Mouse (Mus musculus): ENCODE results near the gene Slco2a1. TPM values are rescaled to one million over a fixed set of nuclear protein-coding genes. Genes with fewer than 3 reads are reported as not detected.

Slco2a1 gene
- total and polyA plus RNA-seq, 2 experiments from 2014 or later: 4.2 to 6.6 TPM

DNA sequence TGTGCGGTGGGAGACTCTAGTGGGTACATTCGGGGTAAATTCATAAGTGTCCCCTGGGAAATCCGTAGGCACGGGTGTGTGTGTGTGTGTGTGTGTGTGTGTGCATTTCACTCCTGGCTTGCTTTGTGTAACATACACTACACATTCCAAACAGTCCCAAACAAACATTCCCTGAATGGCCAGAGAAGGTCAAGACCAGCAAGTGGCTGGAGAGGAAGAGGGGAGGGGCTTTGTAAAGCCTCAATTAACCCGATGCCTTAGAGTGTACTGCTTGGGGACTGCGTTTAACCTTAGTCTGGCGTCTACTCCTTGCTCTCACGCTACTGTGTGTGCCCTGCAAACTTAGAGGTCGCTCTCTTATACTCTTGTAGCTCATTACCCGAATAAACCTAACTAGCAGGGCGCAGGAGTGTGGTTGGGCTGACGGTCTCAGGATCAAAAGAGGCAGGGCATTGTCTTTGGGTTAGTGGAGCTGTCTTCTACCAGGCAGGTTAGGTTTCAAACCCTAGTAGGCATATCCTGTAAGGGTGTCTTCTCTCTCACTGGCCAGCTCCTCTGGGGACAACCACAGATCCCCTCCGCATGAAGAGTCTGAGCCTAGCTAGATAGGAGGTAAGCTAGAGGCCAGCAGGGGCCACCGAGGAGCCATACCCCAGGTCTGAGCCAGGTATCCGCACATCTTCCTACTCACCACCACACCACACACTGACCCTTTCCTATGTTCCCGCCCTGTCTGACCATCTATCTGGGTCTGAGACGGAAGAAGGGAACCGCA lies 122.4 kb downstream of the Slco2a1 start:
- Histone ChIP-seq H3K9ac (peak overlapping the region; percentile 76), H3K27ac (ENCODE audit: low read depth, low read length) (peak overlapping the region; percentile 88), H3K4me1 (ENCODE audit: insufficient read depth) (peaks cover 19% of the 10 kb centered on the region), H3K4me2 (ENCODE audit: low read depth) (peak overlapping the region; percentile 79), H3K4me3 (ENCODE audit: low read depth, low read length) (peak overlapping the region; percentile 86), H3K36me3 (ENCODE audit: insufficient read depth) (no peaks in the 10 kb centered on the region), H3K9me3 (ENCODE audit: low read length) (no peaks in the 10 kb centered on the region), H3K27me3 (ENCODE audit: insufficient read depth, low read length) (no peaks in the 10 kb centered on the region)
- DNase-seq (no peak), ATAC-seq (no peak)
- 19% methylated on average over 18 of the region's 18 CpGs for WGBS
- no peak for TF ChIP-seq CTCF (IDR thresholded peaks at IDR 0.05; ENCODE audit: low read depth)

DNA sequence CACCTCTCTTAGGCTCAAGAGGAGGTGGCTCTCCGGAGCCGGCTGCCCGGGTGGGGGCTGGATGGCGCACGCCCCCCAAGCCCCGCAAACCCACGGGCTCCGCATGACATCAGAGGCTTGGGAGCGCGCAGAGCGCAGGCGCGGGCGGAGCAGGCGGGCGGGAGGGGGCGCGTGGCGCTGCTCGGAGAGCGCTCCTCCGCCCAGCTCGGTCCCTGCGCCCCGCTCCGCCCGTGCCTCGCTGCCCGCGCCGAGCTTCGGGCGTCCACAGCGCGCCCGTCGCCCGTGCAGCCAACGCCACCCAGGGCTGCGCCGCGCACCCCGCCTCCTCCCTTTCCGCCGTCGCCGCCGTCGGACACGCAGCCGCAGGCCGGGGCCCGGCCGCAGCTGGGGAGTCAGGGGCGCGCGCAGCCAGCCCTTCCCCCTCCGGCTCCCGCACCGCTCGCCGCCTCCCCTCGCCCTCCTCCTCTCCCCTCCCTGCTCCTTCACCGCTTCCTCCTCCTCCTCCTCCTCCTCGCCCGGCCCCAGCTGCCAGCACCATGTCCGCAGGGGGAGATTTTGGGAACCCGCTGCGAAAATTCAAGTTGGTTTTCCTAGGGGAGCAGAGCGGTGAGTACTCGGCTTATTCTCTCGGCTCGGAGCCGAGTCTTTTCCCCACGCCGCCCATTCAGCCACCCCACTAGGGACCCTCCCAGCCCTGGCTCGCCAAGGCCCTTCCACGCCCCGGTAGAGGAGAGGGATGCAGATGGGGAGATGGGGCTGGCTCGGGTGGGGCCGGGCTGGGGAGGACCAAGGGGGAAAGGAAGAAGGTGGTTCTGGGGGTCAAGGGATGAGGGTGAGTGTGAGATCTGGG lies 123.3 kb downstream of the Slco2a1 start, which contains the start of gene Rab6b:
Gene Rab6b (plus strand): TSS at position 167 of the 850 bp plus-strand sequence.
- peak within 1 kb of the TSS; percentile 79 for H3K4me2 ChIP-seq (ENCODE audit: low read depth)
- peak; percentile 90 for ATAC-seq
- no peaks in the 10 kb centered on the region for H3K9me3 ChIP-seq (ENCODE audit: low read length)

DNA sequence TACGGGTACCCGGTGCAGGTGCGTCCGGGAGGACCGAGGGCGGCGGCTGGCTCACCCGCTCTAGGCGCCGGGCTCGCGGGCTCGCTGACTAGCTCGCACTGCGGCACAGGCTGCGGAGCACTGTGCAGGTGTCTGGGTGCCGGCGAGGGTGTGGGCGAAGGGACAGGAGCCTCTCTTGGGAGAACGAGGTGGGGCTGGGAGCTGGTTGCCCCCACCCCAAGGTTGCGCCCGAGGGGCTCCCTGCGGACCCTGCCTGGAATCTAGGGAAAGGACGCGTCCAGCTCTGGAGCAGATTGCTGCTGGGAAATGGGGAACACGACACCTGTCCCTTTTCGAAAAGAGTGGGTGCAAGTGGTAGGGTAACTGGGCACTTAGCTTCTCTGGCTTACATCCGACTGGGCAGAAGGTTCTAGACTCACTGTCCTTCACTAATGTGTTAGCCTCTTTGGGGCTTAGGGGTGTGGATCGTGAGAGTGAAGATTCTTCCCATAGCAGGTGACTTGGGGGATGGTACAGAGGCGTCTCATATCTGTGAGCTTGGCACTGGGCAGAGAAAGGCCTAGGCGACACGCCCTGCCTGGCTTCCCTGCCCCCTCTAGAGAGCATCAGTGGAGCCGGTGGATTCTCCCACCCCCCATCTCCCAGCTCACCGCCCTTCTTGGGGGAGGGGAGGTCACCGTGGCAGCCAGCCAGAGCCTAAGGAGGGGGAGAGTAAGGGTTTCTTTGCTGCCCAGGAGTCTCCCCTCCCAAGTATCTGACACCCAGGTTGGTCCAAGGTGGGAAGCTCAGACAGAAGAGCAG lies 124.2 kb downstream of the Slco2a1 start:
- DNase-seq (peak; percentile 50), ATAC-seq (peak; percentile 40)
- Histone ChIP-seq H3K9ac (peak overlapping the region; percentile 76), H3K4me1 (ENCODE audit: insufficient read depth) (peaks cover 19% of the 10 kb centered on the region), H3K4me3 (ENCODE audit: low read depth, low read length) (peak overlapping the region; percentile 86), H3K4me2 (ENCODE audit: low read depth) (peak overlapping the region; percentile 79), H3K27ac (ENCODE audit: low read depth, low read length) (peak overlapping the region; percentile 88), H3K27me3 (ENCODE audit: insufficient read depth, low read length) (no peaks in the 10 kb centered on the region), H3K9me3 (ENCODE audit: low read length) (no peaks in the 10 kb centered on the region), H3K36me3 (ENCODE audit: insufficient read depth) (no peaks in the 10 kb centered on the region)
- WGBS: 3% methylated on average over 35 of the region's 35 CpGs
- TF ChIP-seq CTCF (IDR thresholded peaks at IDR 0.05; ENCODE audit: low read depth): no peak

More for the DNA sequence above, 123.3 kb downstream of the Slco2a1 start, which contains the start of gene Rab6b:
- peak; percentile 90 for DNase-seq
- Histone ChIP-seq H3K9ac (peak within 1 kb of the TSS; percentile 76), H3K27ac (ENCODE audit: low read depth, low read length) (peak within 1 kb of the TSS; percentile 88), H3K36me3 (ENCODE audit: insufficient read depth) (no peaks in the 10 kb centered on the region), H3K4me3 (ENCODE audit: low read depth, low read length) (peak within 1 kb of the TSS; percentile 86), H3K4me1 (ENCODE audit: insufficient read depth) (peaks cover 19% of the 10 kb centered on the region), H3K27me3 (ENCODE audit: insufficient read depth, low read length) (no peaks in the 10 kb centered on the region)
- TF ChIP-seq CTCF (IDR thresholded peaks at IDR 0.05; ENCODE audit: low read depth): 0 out of 2 replicates have a peak, but pooled peaks have one; percentile 12
- WGBS: 4% methylated on average over 56 of the region's 81 CpGs

DNA sequence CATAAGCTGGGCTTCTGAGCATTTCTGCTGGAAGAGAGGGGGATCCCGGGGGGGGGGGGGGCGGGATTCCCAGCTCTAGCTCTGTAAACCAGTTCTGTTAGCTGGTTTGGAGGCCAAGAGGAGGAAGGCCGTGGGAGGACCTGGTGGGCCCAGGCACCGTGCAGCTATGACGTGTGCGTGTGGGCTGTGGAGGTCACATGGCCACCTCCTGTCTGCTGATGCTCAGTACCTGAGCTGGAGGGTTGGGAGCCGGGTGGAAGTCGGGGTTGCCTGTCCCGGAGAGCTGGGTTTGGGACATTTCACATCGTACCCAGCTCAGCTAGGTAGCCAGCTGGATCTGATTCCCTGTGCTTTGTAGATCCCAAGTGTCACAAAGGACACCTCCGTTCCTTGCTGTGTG lies 124.8 kb downstream of the Slco2a1 start:
- H3K9ac ChIP-seq: peak overlapping the region; percentile 76
- 32% methylated on average over 10 of the region's 11 CpGs for WGBS
- H3K27me3 ChIP-seq (ENCODE audit: insufficient read depth, low read length): no peaks in the 10 kb centered on the region
- H3K36me3 ChIP-seq (ENCODE audit: insufficient read depth): no peaks in the 10 kb centered on the region
- no peaks in the 10 kb centered on the region for H3K9me3 ChIP-seq (ENCODE audit: low read length)
- DNase-seq (no peak), ATAC-seq (no peak)
- peak overlapping the region; percentile 79 for H3K4me2 ChIP-seq (ENCODE audit: low read depth)
- H3K4me3 ChIP-seq (ENCODE audit: low read depth, low read length): peak overlapping the region; percentile 86
- H3K4me1 ChIP-seq (ENCODE audit: insufficient read depth): peaks cover 19% of the 10 kb centered on the region
- peak overlapping the region; percentile 88; the same call in 1 of the 2 replicates for H3K27ac ChIP-seq (ENCODE audit: low read depth, low read length)
- TF ChIP-seq CTCF (IDR thresholded peaks at IDR 0.05; ENCODE audit: low read depth): no peak

DNA sequence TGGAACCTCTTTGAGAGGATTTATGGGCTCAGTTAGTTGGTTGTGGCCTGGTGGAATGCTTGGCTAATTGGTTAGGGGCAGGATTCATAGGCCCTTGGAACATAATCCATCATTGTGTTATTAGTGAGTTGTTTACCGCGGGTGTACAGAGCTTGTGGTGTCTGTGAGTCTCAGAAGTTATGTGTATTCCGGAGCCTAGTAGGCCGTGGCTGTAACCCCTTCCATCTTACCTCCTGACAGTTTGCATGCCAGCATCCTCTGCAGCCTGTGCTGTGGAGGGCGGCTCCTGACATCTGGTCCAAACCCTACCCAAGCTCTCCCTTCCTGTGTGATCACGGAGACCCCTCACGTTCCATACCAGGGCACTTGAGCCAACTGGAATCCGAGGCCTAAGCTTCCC lies 125.8 kb downstream of the Slco2a1 start:
- H3K36me3 ChIP-seq (ENCODE audit: insufficient read depth): 0 out of 2 replicates have a peak, but pooled peaks cover 1% of the 10 kb centered on the region
- no peak overlapping the region for H3K4me3 ChIP-seq (ENCODE audit: low read depth, low read length)

DNA sequence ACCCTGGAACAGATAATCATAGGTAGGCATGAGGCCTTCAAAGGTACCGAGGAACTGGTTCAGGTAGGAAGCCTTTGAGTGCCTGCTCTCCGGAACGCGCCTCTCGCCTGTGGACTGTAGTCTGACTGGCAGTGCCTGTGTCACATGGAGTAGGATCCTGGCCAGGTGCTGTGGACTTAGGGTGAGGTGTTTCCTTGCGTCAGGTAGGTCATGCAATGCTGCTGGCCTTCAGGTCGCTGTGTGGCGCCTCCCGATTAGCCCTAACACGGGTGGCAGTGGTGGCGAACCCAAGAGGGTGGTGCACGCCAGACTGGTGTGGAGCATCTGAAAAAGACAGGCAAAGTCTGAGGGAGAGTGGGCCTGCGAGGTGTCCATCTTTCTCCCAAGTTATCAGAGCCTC lies 126.4 kb downstream of the Slco2a1 start:
- Histone ChIP-seq H3K36me3 (ENCODE audit: insufficient read depth) (0 out of 2 replicates have a peak, but pooled peaks cover 2% of the 10 kb centered on the region), H3K4me1 (ENCODE audit: insufficient read depth) (peaks cover 12% of the 10 kb centered on the region), H3K4me2 (ENCODE audit: low read depth) (no peak overlapping the region), H3K4me3 (ENCODE audit: low read depth, low read length) (no peak overlapping the region), H3K27me3 (ENCODE audit: insufficient read depth, low read length) (no peaks in the 10 kb centered on the region), H3K9me3 (ENCODE audit: low read length) (no peaks in the 10 kb centered on the region), H3K27ac (ENCODE audit: low read depth, low read length) (no peak overlapping the region), H3K9ac (no peak overlapping the region)
- no peak for ATAC-seq
- WGBS: 91% methylated on average over 13 of the region's 13 CpGs
- no peak for TF ChIP-seq CTCF (IDR thresholded peaks at IDR 0.05; ENCODE audit: low read depth)
- no peak for DNase-seq

More for the DNA sequence above, 125.8 kb downstream of the Slco2a1 start:
- Histone ChIP-seq H3K27ac (ENCODE audit: low read depth, low read length) (no peak overlapping the region), H3K4me1 (ENCODE audit: insufficient read depth) (peaks cover 15% of the 10 kb centered on the region), H3K4me2 (ENCODE audit: low read depth) (peak overlapping the region; percentile 79; the same call in 1 of the 2 replicates), H3K9me3 (ENCODE audit: low read length) (no peaks in the 10 kb centered on the region), H3K27me3 (ENCODE audit: insufficient read depth, low read length) (no peaks in the 10 kb centered on the region), H3K9ac (no peak overlapping the region)
- no peak for TF ChIP-seq CTCF (IDR thresholded peaks at IDR 0.05; ENCODE audit: low read depth)
- ATAC-seq (no peak), DNase-seq (no peak)
- 82% methylated on average over 8 of the region's 8 CpGs for WGBS
